Mouse (Mus musculus): Measurements from ENCODE around the gene Il13. TPM values are rescaled to one million over a fixed set of nuclear protein-coding genes. Genes with fewer than 3 reads are reported as not detected.
A peak's percentile ranks its signal among the peaks of the same experiment; 100 is the strongest.

Il13 gene
- total and polyA plus RNA-seq, 3 experiments, result 2.8 to 4.8 (median 3.6) TPM

DNA sequence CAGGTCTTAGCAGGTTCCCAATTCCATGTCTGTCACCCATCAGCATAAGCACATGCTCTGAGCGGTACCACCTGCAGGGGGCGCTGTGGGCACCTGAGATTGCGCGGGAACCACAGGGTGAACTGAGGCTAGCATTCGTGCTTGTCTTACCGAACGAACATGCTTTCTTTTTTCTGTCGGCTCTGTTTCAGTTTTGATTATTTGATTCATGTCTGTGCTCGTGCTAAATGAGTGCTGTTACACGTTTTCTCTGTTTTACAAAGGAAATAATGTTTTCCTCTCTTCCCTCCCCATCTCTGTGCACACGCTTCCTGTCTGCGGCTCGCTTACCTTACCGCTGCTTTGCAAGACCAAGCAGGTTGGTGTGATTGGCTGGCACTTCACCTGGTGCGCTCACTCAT, 44.1 kb downstream of the Il13 start (continued):
- no peak for TF ChIP-seq ZKSCAN1 (IDR thresholded peaks at IDR 0.05; ENCODE audit: borderline replicate concordance, low read depth, low read length)
- 0 out of 2 replicates have a peak, but pooled peaks have one; percentile 70 for TF ChIP-seq MXI1 (IDR thresholded peaks at IDR 0.05; ENCODE audit: low read depth, low read length)
- TF ChIP-seq ZMIZ1 (IDR thresholded peaks at IDR 0.05; ENCODE audit: low read depth, low read length), result no peak
- peak; percentile 23; the same call in 1 of the 2 replicates for TF ChIP-seq POLR2A (IDR thresholded peaks at IDR 0.05; ENCODE audit: low read depth, low read length)
- TF ChIP-seq IRF4 (IDR thresholded peaks at IDR 0.05; ENCODE audit: low read depth, low read length), result peak; percentile 65
- TF ChIP-seq JUN (IDR thresholded peaks at IDR 0.05; ENCODE audit: insufficient read depth, low read depth, low read length), result peak; percentile 4; the same call in 1 of the 2 replicates
- TF ChIP-seq KAT2A (IDR thresholded peaks at IDR 0.05; ENCODE audit: insufficient replicate concordance, low read length), result 0 out of 2 replicates have a peak, but pooled peaks have one; percentile 38
- TF ChIP-seq HCFC1 (IDR thresholded peaks at IDR 0.05; ENCODE audit: low read depth, low read length), result peak; percentile 36; the same call in 1 of the 2 replicates
- no peak for TF ChIP-seq GABPA (IDR thresholded peaks at IDR 0.05; ENCODE audit: insufficient replicate concordance, low read depth, low read length)
- peak; percentile 77 for TF ChIP-seq RAD21 (IDR thresholded peaks at IDR 0.05; ENCODE audit: low read depth, low read length)
- no peak for TF ChIP-seq CHD2 (IDR thresholded peaks at IDR 0.05; ENCODE audit: low read length)
- TF ChIP-seq NELFE (IDR thresholded peaks at IDR 0.05; ENCODE audit: low read depth, low read length), result no peak
- TF ChIP-seq ZNF384 (IDR thresholded peaks at IDR 0.05; ENCODE audit: low read depth, low read length), result no peak
- TF ChIP-seq TCF12 (IDR thresholded peaks at IDR 0.05; ENCODE audit: low read depth, low read length), result peak; percentile 38
- TF ChIP-seq SIN3A (IDR thresholded peaks at IDR 0.05; ENCODE audit: low read length), result peak; percentile 70; the same call in 1 of the 2 replicates
- TF ChIP-seq ZC3H11A (IDR thresholded peaks at IDR 0.05; ENCODE audit: low read depth, low read length), result peak; percentile 37; the same call in 1 of the 2 replicates
- TF ChIP-seq BHLHE40 (IDR thresholded peaks at IDR 0.05; ENCODE audit: low read depth, low read length), result peak; percentile 99
- TF ChIP-seq ETS1 (conservative IDR thresholded peaks at IDR 0.05; ENCODE audit: low read depth, low read length), result peak; percentile 85

DNA sequence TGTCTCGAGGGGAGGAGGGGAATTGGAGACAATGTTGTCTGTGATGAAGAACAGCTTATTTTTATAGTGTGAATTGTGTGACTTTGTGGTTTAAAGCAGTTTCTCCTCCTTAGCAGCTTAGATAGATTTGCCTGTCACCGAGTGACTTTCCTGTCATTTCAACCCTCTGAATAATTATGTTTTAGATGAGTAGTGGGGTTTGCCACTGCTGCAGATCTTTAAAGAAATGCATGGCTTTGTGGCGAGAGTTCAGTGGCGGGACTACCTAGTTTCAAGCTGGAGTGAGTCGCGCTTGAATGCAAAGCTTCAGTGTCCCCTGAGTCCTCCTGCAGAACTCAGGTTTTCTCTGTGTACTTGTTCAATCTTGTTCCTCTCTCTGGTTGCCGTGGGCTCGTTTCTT, 46.2 kb downstream of the Il13 start:
- H3K4me1 ChIP-seq (ENCODE audit: control insufficient read depth in 1 of 2, insufficient read depth in 2 of 2), result peaks cover 25 to 85% of the 10 kb centered on the region in 2 experiments
- no peak overlapping the region for H3K9ac ChIP-seq (ENCODE audit: insufficient read depth, low read depth)
- peaks cover 7 to 41% of the 10 kb centered on the region in 2 experiments for H3K36me3 ChIP-seq (replicated peaks in 1 of 2; ENCODE audit: control insufficient read depth in 1 of 2, insufficient read depth in 1 of 2, low read length in 1 of 2)
- no peaks in the 10 kb centered on the region for H3K27me3 ChIP-seq (replicated peaks)
- H3K9me3 ChIP-seq (replicated peaks; ENCODE audit: low read length), result no peaks in the 10 kb centered on the region
- H3K4me2 ChIP-seq (ENCODE audit: insufficient read depth, low read depth, poor library complexity, severe bottlenecking), result peak overlapping the region; percentile 32
- dilution Hi-C loops (cut with MboI; ENCODE audit: extremely low pct_ligation_motif_present, extremely low pct_unique_long_range_greater_than_20kb, low sequenced_read_pairs), result no loop called here
- peak overlapping the region; percentile 92 for H3K27ac ChIP-seq (ENCODE audit: insufficient read depth, low read depth)
- in situ Hi-C loops (cut with MboI; ENCODE audit: low pct_ligation_motif_present, low pct_unique_long_range_greater_than_20kb, low sequenced_read_pairs), result loop anchor here (5.0 kb wide), 2 partner anchors 34 to 149 kb away; no protein-coding TSS in a partner anchor
- no peak overlapping the region for H3K4me3 ChIP-seq (replicated peaks in 1 of 3; ENCODE audit: low read depth in 2 of 3, low read length in 2 of 3, poor library complexity in 1 of 3)
- no peaks in the 10 kb centered on the region for H3K79me2 ChIP-seq (replicated peaks; ENCODE audit: control insufficient read depth, extremely low read depth, insufficient read depth, poor library complexity, severe bottlenecking)
- DNase-seq (ENCODE audit: extremely low read depth), result peak; percentile 80
- TF ChIP-seq USF2 (conservative IDR thresholded peaks at IDR 0.05; ENCODE audit: low read depth, low read length), result no peak
- no peak for TF ChIP-seq GABPA (IDR thresholded peaks at IDR 0.05; ENCODE audit: insufficient replicate concordance, low read depth, low read length)
- peak; percentile 64 for TF ChIP-seq MYC (IDR thresholded peaks at IDR 0.05; ENCODE audit: low read depth, low read length)
- TF ChIP-seq MEF2A (IDR thresholded peaks at IDR 0.05; ENCODE audit: borderline replicate concordance, low read depth, low read length), result peak; percentile 74
- TF ChIP-seq ETS1 (conservative IDR thresholded peaks at IDR 0.05; ENCODE audit: low read depth, low read length), result peak; percentile 85
- TF ChIP-seq MAZ (IDR thresholded peaks at IDR 0.05; ENCODE audit: low read depth, low read length), result peak; percentile 42; the same call in 1 of the 2 replicates
- TF ChIP-seq RAD21 (IDR thresholded peaks at IDR 0.05; ENCODE audit: low read depth, low read length), result no peak
- no peak; the same call in none of the 2 replicates for TF ChIP-seq SIN3A (IDR thresholded peaks at IDR 0.05; ENCODE audit: low read length)
- no peak for TF ChIP-seq RCOR1 (conservative IDR thresholded peaks at IDR 0.05; ENCODE audit: low read depth, low read length)
- TF ChIP-seq UBTF (IDR thresholded peaks at IDR 0.05; ENCODE audit: low read depth, low read length), result no peak
- no peak for TF ChIP-seq CHD2 (IDR thresholded peaks at IDR 0.05; ENCODE audit: low read length)
- no peak for TF ChIP-seq ZNF384 (IDR thresholded peaks at IDR 0.05; ENCODE audit: low read depth, low read length)
- no peak for TF ChIP-seq ZC3H11A (IDR thresholded peaks at IDR 0.05; ENCODE audit: low read depth, low read length)
- TF ChIP-seq ELF1 (IDR thresholded peaks at IDR 0.05; ENCODE audit: low read depth, low read length), result no peak
- TF ChIP-seq MAFK (IDR thresholded peaks at IDR 0.05; ENCODE audit: insufficient replicate concordance, low read length), result 0 out of 2 replicates have a peak, but pooled peaks have one; percentile 19
- TF ChIP-seq IRF4 (IDR thresholded peaks at IDR 0.05; ENCODE audit: low read depth, low read length), result peak; percentile 80
- TF ChIP-seq MAX (IDR thresholded peaks at IDR 0.05; ENCODE audit: low read length), result 0 out of 2 replicates have a peak, but pooled peaks have one; percentile 46
- no peak for TF ChIP-seq KAT2A (IDR thresholded peaks at IDR 0.05; ENCODE audit: insufficient replicate concordance, low read length)
- no peak for TF ChIP-seq HCFC1 (IDR thresholded peaks at IDR 0.05; ENCODE audit: low read depth, low read length)
- no peak for TF ChIP-seq CHD1 (IDR thresholded peaks at IDR 0.05; ENCODE audit: low read depth, low read length)
- TF ChIP-seq EP300 (IDR thresholded peaks at IDR 0.05; ENCODE audit: low read length), result peak; percentile 69
- no peak for TF ChIP-seq ZKSCAN1 (IDR thresholded peaks at IDR 0.05; ENCODE audit: borderline replicate concordance, low read depth, low read length)
- peak; percentile 82 for TF ChIP-seq BHLHE40 (IDR thresholded peaks at IDR 0.05; ENCODE audit: low read depth, low read length)
- 0 out of 2 replicates have a peak, but pooled peaks have one; percentile 36 for TF ChIP-seq JUND (conservative IDR thresholded peaks at IDR 0.05; ENCODE audit: low read depth, low read length)
- TF ChIP-seq SMC3 (IDR thresholded peaks at IDR 0.05; ENCODE audit: low read depth, low read length), result no peak
- TF ChIP-seq NRF1 (IDR thresholded peaks at IDR 0.05; ENCODE audit: low read depth, low read length), result no peak
- no peak for TF ChIP-seq NELFE (IDR thresholded peaks at IDR 0.05; ENCODE audit: low read depth, low read length)
- TF ChIP-seq TBP (conservative IDR thresholded peaks at IDR 0.05; ENCODE audit: low read depth, low read length), result no peak; the same call in 1 of the 2 replicates
- peak; percentile 69 for TF ChIP-seq TCF12 (IDR thresholded peaks at IDR 0.05; ENCODE audit: low read depth, low read length)
